Mouse (Mus musculus): Measurements from ENCODE around the gene Fam207a. TPM values are rescaled to one million over a fixed set of nuclear protein-coding genes. Genes with fewer than 3 reads are reported as not detected.

Fam207a gene
- polyA plus RNA-seq (2017; shearing (Covaris generic)), result 53.3 TPM

DNA sequence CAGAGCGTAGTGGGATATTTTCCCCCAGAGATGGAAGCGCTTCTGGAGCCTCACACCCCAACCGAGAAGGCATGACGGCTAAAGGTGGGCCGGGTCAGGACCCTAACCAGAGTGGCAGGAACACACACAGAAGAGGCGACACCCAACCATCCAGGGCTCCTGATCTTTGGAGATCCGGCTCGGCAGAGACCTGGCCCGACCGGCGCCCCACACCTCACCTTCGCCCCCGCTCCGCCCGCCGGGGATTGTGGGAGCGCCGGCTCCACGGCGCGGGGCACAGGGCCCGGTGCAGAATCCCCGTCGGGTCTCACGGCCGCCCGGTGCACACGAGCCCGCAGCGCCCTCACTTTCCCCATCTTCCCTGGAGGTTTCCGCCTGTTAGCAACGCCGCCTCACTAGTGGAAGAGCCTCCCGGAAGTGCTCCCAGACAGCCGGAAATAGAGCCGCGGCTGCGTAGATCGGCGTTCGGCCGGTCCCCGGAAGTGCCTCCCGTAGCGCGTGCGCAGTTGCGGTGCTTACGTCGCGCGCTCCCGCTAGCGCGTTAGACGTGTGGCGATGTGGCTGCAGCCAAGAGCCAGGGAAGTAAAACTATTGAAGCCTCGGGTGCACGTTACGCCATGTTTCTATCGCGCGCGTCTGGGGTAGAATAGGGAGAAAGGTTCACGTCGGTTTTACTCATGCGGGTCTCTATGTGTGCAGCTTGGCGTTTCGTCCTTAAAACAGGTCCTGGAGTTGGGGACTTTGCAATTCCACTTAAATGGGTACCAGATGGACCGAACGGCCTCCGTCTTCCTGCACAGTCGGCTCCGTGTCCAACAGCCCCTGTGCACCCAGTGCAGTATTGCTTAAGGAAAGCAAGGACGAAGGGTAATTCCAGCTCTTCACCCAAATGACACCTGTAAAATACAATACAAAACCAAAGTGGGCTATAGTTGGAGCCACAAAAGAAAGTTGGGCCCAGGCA, at the start of gene Fam207a:
TSS of gene Fam207a (minus strand) at position 401 of the 964 bp plus-strand sequence.

DNA sequence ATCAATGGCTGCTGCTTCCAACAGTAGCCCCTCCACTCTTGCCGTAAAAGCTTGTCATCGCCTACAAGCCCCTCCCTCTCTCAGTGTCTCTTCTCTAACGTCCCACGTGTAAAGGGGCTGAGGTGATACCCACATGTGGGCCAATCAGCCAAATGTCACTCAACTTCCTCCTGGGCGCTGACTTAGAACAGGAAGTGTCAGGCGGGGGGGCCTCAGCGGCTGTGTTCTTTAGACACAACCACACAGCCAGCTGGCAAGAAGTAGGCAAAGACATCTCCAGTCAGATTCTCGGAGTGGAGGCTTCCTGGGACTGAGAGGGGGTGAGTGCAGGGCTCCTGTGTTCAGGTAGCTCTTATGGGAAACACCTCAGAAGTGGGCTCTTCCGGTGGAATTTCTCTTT, 14.6 kb upstream of the Fam207a start, which contains the start of gene Itgb2:
TSS of gene Itgb2 (plus strand) at position 113 of the 400 bp plus-strand sequence.

Other genes with a start within 250 kb of the Fam207a start
- gene Adarb1, start 97.5 kb downstream of the Fam207a start, polyA plus RNA-seq (2017; shearing (Covaris generic)), result 0.61 TPM
- 668 TPM for gene Itgb2, start 14.5 kb upstream of the Fam207a start, polyA plus RNA-seq (2017; shearing (Covaris generic))
- 130 TPM for gene Pttg1ip, start 65.9 kb upstream of the Fam207a start, polyA plus RNA-seq (2017; shearing (Covaris generic))
- 133 TPM for gene Sumo3, start 90.3 kb upstream of the Fam207a start, polyA plus RNA-seq (2017; shearing (Covaris generic))
- gene Gm49325, start 90.4 kb upstream of the Fam207a start, polyA plus RNA-seq (2017; shearing (Covaris generic)), result not detected
- gene Ube2g2, start 106.5 kb upstream of the Fam207a start, polyA plus RNA-seq (2017; shearing (Covaris generic)), result 75.8 TPM
- gene Tspear, start 170.8 kb upstream of the Fam207a start, polyA plus RNA-seq (2017; shearing (Covaris generic)), result 0.69 TPM
- not detected for gene Gm19402, start 175.0 kb upstream of the Fam207a start, polyA plus RNA-seq (2017; shearing (Covaris generic))
- not detected for gene Gm9508, start 181.4 kb upstream of the Fam207a start, polyA plus RNA-seq (2017; shearing (Covaris generic))
- gene Gm10272, start 190.8 kb upstream of the Fam207a start, polyA plus RNA-seq (2017; shearing (Covaris generic)), result not detected
- not detected for gene Gm10024, start 195.7 kb upstream of the Fam207a start, polyA plus RNA-seq (2017; shearing (Covaris generic))
- gene Gm10142, start 200.0 kb upstream of the Fam207a start, polyA plus RNA-seq (2017; shearing (Covaris generic)), result not detected
- not detected for gene Krtap12-1, start 204.8 kb upstream of the Fam207a start, polyA plus RNA-seq (2017; shearing (Covaris generic))
- gene Gm10100, start 210.7 kb upstream of the Fam207a start, polyA plus RNA-seq (2017; shearing (Covaris generic)), result not detected
- not detected for gene Gm18596, start 226.9 kb upstream of the Fam207a start, polyA plus RNA-seq (2017; shearing (Covaris generic))
- not detected for gene Gm9736, start 235.6 kb upstream of the Fam207a start, polyA plus RNA-seq (2017; shearing (Covaris generic))
- gene Gm3233, start 243.9 kb upstream of the Fam207a start, polyA plus RNA-seq (2017; shearing (Covaris generic)), result not detected

Measured in inflammation-experienced regulatory T-cells, adult 16 weeks (primary cell).